Mouse (Mus musculus) stomach, embryonic 16.5 days (tissue): ENCODE measurements around the gene Srcap. TPM values are rescaled to one million over a fixed set of nuclear protein-coding genes. Genes with fewer than 3 reads are reported as not detected.
"Not testable (repeated sequence)": the region's sequence is repeated elsewhere in the genome, so short reads cannot be mapped to it uniquely, and the experiment has no call there.

Source experiments
- ATAC-seq: fragments of 200-750 bp; cut with Nextera tagmentation; 2 replicates; pipeline ENCODE4 v1.8.0; 2017; ENCODE audit warnings: moderate number of reproducible peaks, moderate TSS enrichment; ENCODE audit not compliant: insufficient read depth, low FRiP score
- H3K27ac ChIP-seq: fragments of 300-500 bp; sonication (generic); 2 replicates; pipeline ENCODE4 v1.5.1; 2014; ENCODE audit warnings: low read length
- H3K27me3 ChIP-seq: fragments of 300-500 bp; sonication (generic); 2 replicates; pipeline ENCODE4 v1.6.1; 2014; ENCODE audit warnings: low read length, control low read depth, mixed read lengths; ENCODE audit not compliant: control insufficient read depth, insufficient read depth
- H3K36me3 ChIP-seq: fragments of 300-500 bp; sonication (generic); 2 replicates; pipeline ENCODE4 v1.6.1; 2014; ENCODE audit warnings: low read length; ENCODE audit not compliant: control insufficient read depth, insufficient read depth
- H3K4me1 ChIP-seq: fragments of 300-500 bp; sonication (generic); 2 replicates; pipeline ENCODE4 v1.6.1; 2014; ENCODE audit warnings: low read length, control low read depth, mixed read lengths; ENCODE audit not compliant: control insufficient read depth, insufficient read depth
- H3K4me2 ChIP-seq: fragments of 300-500 bp; sonication (generic); 2 replicates; pipeline ENCODE4 v1.6.1; 2014; ENCODE audit warnings: low read depth, low read length, mixed read lengths
- H3K4me3 ChIP-seq: fragments of 300-500 bp; sonication (generic); replicated peaks from 2 replicates; pipeline ENCODE4 v1.5.1; 2014; ENCODE audit warnings: mild to moderate bottlenecking, low read length
- H3K9ac ChIP-seq: fragments of 300-500 bp; sonication (generic); 2 replicates; pipeline ENCODE4 v1.6.1; 2014; ENCODE audit warnings: low read length
- H3K9me3 ChIP-seq: fragments of 300-500 bp; sonication (generic); replicated peaks from 2 replicates; pipeline ENCODE4 v1.6.1; 2016; ENCODE audit warnings: low read length, control low read depth; ENCODE audit not compliant: control insufficient read depth
- WGBS: fragments of 180-500 bp; shearing (Covaris S2); extraction: QIAGEN DNeasy Blood & Tissue Kit; methylation state at CpG from one replicate; pipeline ENCODE4 v1.1.7; 2014; 5-methylcytosine and 5-hydroxymethylcytosine counted together
- polyA plus RNA-seq: library from polyadenylated mRNA; unstranded; fragments of >200 nt; fragmentation: Nextera tagmentation; extraction: Ambion mirVana; gene quantifications from 2 replicates; pipeline ENCODE4 v1.2.1, GENCODE M21; 2015

The Srcap gene
- 20.3 and 32.4 TPM in 2 replicates for polyA plus RNA-seq

DNA sequence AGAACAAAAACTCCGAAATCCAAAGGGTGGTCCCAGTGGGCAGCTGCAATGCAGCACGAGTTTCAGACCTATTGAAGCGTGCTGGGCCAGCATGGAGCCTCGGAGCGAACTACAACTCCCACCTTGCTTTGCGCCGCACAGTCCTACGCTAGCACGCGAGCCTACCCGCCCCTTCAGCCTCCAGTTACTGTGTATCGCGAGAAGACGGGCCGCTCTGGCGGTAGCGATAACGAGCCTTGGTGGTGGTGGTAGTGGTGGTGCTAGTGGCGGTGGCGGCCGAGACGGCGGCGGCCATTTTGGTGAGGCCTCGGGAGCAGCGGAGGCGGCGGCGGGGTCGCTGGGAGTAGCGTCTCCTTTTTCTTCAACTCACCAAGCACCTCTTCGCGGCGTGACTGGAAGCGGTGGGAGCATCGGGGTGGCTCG, at the start of gene Srcap:
Gene Srcap (plus strand): TSS at position 176 of the 423 bp plus-strand sequence.
- WGBS, result under 1% methylated on average over 37 of the region's 37 CpGs
- peak within 1 kb of the TSS; percentile 91 for H3K4me3 ChIP-seq
- peak within 1 kb of the TSS; percentile 94 for H3K9ac ChIP-seq
- peaks cover 17% of the 10 kb centered on the region for H3K4me1 ChIP-seq
- no peaks in the 10 kb centered on the region for H3K9me3 ChIP-seq
- H3K27ac ChIP-seq, result peak within 1 kb of the TSS; percentile 99
- ATAC-seq, result peak; percentile 97
- peaks cover 7% of the 10 kb centered on the region; the same call in 1 of the 2 replicates for H3K36me3 ChIP-seq
- no peaks in the 10 kb centered on the region for H3K27me3 ChIP-seq
- peak within 1 kb of the TSS; percentile 67 for H3K4me2 ChIP-seq

DNA sequence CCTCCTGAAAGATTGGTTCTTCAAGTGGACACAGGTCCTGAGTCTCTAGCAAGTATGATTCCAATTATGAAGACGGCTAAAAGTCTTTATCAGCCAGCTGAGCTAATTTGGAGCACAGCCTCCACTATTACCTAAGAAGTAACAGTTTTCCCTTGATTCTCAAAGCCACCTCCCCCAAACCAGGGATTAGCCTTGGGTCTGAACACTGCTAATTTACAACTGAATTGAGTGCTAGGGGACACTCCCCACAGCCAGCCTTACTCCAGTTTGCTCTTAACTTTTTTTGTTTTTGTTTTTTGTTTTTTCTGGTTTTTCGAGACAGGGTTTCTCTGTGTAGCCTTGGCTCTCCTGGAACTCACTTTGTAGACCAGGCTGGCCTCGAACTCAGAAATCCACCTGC, 46.6 kb upstream of the Srcap start:
- Histone ChIP-seq H3K27ac (no peak overlapping the region), H3K4me3 (no peak overlapping the region), H3K4me2 (no peak overlapping the region), H3K36me3 (peaks cover 20% of the 10 kb centered on the region), H3K9me3 (no peaks in the 10 kb centered on the region), H3K9ac (no peak overlapping the region), H3K4me1 (no peaks in the 10 kb centered on the region), H3K27me3 (no peaks in the 10 kb centered on the region)
- 93% methylated on average over 3 of the region's 3 CpGs for WGBS
- no peak for ATAC-seq

DNA sequence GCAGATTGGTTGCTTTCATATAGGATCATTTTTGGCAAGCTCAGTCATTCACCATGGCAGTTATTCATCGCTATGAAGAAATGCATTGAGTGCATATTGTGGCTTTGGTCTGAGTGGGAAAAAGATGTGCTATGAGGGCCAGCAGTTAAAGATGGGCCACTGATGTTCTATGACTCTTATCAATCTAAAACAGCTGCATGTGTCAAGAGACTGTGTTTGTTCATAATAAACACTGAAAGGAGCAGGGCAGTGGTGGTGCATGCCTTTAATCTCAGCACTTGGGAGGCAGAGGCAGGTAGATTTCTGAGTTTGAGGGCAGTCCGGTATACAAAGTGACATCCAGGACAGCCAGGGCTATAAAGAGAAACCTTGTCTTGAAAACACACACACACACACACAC, 46.1 kb upstream of the Srcap start:
- H3K36me3 ChIP-seq, result peaks cover 15% of the 10 kb centered on the region
- H3K27ac ChIP-seq, ATAC-seq, H3K4me1 ChIP-seq, H3K9ac ChIP-seq, H3K9me3 ChIP-seq, H3K4me2 ChIP-seq, H3K27me3 ChIP-seq, H3K4me3 ChIP-seq: not testable (repeated sequence)
- WGBS, result 93% methylated on average over 2 of the region's 2 CpGs

DNA sequence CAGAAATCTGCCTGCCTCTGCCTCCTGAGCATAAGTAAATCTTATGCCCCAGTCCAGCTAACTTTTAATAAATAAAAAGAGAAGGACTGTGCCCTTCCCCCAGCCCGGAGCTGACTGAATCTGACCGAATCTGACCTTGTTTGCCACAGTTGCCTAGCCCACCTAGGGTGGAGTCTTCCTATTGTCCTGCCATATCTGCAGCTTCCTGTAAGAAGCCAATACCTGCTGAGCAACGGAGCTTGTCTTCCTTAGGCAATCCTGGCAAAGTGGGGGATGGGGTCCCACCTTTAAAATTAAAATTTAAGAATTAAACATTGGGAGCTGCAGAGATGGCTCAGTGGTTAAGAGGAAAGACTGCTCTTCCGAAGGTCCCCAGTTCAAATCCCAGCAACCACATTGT, 45.2 kb upstream of the Srcap start:
- Histone ChIP-seq H3K4me1 (no peaks in the 10 kb centered on the region), H3K36me3 (peaks cover 15% of the 10 kb centered on the region), H3K27ac (no peak overlapping the region), H3K9ac (no peak overlapping the region), H3K4me2 (no peak overlapping the region), H3K27me3 (no peaks in the 10 kb centered on the region), H3K9me3 (no peaks in the 10 kb centered on the region), H3K4me3 (no peak overlapping the region)
- no peak for ATAC-seq
- WGBS, result 93% methylated on average over 4 of the region's 4 CpGs

DNA sequence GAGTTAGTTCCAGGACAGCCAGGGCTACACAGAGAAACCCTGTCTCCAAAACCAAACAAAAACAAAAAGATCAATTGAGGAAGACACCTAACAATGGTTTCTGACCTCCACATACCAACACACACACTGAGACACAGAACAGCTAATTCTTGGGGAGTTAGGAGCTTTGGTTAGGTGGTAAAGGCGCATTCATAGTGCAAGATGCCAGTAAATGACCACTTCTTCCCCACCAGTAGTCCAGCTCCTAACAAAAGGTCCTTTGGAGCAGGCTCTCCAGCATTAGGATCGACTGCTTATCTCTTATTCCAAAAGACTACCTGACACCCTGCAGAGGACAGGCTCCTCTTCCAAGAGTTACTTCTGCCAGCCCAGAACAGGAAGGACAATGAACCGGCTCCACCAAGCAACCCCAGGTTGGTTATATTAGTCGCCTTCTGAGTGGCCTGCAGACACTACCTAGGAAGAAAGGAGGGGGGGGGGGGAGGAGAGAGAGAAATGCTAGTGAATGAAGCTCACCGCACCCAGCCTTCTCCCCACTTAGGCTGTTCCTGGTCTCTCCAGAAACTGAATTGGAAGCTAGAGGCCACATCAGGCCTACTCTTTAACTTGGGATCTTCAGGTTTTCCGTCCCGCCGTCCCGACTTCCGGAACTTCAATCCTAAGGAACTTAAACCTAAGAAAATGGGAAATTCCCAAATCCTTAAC, 41.6 kb upstream of the Srcap start:
- H3K4me3 ChIP-seq, result peak overlapping the region; percentile 87
- peaks cover 23% of the 10 kb centered on the region for H3K36me3 ChIP-seq
- peaks cover 7% of the 10 kb centered on the region for H3K4me1 ChIP-seq

DNA sequence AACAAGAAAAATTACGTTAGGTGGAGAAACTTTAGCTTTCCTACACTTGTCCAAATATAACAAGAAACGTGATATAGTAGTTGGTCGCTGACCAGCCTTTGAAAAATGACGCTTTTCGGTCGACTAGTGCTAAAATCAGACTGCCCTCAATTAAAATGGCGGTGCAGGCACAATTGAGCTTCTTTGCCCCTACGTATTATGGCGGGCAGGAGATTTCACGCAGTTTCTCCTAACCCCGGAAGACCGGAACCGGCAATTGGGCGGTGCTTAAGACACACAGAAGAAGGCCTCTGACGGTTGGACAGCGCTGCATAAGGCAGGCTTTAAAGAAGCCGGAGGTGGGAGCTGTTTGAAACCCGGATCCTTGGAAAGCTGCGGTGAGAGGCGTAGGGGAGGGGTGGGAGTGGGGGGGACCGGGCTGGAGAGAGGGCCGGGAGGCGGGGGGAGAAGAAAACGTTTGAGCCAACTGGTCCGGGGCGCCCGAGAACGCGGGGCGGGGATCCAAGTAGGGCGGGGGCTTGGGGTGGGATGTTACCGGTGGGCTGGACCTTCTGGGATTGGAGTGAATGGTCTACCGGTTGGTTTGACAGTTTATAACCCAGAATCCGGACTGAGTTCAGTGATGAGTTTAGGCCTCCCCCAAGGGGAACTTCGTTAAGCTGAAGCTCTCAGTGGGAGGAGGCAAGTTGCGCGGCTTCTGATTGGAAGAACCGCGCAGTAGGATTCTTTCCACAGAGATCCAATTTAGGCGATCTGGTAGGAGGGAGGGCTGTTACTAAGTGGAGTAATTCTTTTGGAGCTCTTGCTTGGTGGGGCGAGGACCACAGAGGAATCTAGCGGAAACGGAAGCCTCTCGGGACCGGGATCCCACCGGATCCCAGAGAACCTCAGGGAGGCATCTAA, 40.8 kb upstream of the Srcap start:
- Histone ChIP-seq H3K4me3 (peak overlapping the region; percentile 87), H3K27ac (peak overlapping the region; percentile 99), H3K36me3 (peaks cover 29% of the 10 kb centered on the region), H3K9ac (peak overlapping the region; percentile 97), H3K9me3 (no peaks in the 10 kb centered on the region), H3K27me3 (no peaks in the 10 kb centered on the region), H3K4me2 (peak overlapping the region; percentile 80), H3K4me1 (peaks cover 7% of the 10 kb centered on the region)
- under 1% methylated on average over 46 of the region's 46 CpGs for WGBS
- ATAC-seq, result peak; percentile 92

More for the DNA sequence above, 41.6 kb upstream of the Srcap start:
- peak; percentile 12 for ATAC-seq
- WGBS, result 7% methylated on average over 10 of the region's 10 CpGs
- peak overlapping the region; percentile 99 for H3K27ac ChIP-seq
- no peaks in the 10 kb centered on the region for H3K9me3 ChIP-seq
- no peaks in the 10 kb centered on the region for H3K27me3 ChIP-seq
- peak overlapping the region; percentile 97 for H3K9ac ChIP-seq
- H3K4me2 ChIP-seq, result peak overlapping the region; percentile 80

DNA sequence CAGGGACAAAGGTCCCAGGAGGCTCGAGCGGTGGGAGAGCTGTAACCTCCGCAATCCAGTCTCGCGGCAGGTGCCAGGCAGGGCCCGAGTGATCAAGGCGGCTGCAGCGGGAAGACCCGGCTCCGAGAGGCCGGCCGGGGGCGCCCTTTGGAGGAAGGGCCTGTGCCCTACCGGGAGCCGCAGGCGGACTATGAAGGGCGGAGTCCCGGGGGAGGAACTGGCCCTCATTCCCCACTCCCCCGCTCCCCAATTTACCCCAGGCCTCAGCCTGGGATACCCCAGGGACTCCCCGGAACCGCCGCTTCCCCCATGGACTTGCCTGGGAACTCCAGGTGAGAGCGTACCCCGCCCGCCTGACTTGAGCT, 40.2 kb upstream of the Srcap start:
- H3K4me1 ChIP-seq, result peaks cover 7% of the 10 kb centered on the region

DNA sequence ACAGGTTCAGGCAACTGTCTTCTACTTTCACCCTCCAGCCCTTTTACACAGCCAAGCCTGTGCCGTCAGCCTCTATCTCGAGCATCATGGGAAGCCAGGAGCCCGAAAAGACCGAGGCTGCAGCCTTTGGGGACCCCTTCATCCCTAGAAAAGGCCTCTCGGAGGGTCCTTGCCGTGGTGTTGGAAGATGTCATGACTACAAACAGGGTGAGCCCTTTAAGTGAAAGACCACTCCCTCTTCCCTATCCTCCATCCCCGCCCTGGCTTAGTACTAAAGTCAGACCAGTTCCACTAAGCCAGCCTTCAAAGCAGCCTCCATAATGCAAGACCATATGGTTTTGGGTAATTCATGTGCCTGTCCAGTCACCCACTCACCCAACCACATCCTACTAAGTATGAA, 39.7 kb upstream of the Srcap start:
- ATAC-seq, result no peak
- H3K4me1 ChIP-seq, result peaks cover 11% of the 10 kb centered on the region
- H3K9me3 ChIP-seq, result no peaks in the 10 kb centered on the region
- peak overlapping the region; percentile 97 for H3K9ac ChIP-seq
- H3K4me3 ChIP-seq, result peak overlapping the region; percentile 87
- peak overlapping the region; percentile 99 for H3K27ac ChIP-seq
- no peaks in the 10 kb centered on the region for H3K27me3 ChIP-seq
- 1% methylated on average over 7 of the region's 7 CpGs for WGBS
- H3K4me2 ChIP-seq, result peak overlapping the region; percentile 80
- peaks cover 27% of the 10 kb centered on the region for H3K36me3 ChIP-seq

More for the DNA sequence above, 40.2 kb upstream of the Srcap start:
- Histone ChIP-seq H3K9ac (peak overlapping the region; percentile 97), H3K27me3 (no peaks in the 10 kb centered on the region), H3K27ac (peak overlapping the region; percentile 99), H3K4me3 (peak overlapping the region; percentile 87), H3K4me2 (peak overlapping the region; percentile 80), H3K36me3 (peaks cover 29% of the 10 kb centered on the region), H3K9me3 (no peaks in the 10 kb centered on the region)
- peak; percentile 18; the same call in 1 of the 2 replicates for ATAC-seq
- 0% methylated on average over 25 of the region's 25 CpGs for WGBS

DNA sequence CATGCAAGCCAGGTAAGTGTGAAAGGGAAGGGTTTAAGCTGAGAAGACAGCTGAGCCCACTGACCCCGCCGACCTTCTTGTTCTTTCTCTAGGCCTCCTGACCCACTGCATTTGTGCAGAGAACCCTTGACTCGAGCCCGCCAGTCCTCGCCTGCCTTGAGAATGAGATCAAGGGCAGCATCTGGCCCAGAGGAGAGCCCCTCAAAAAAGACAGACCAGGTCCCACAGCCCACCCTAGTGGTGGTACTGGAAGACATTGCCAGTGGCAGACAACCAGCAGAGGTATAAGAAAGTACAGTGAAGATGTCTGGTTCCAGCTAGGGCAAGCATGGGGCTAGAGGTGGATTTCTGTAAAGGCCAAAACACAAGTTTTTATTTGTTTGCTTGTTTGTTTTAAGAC, 38.1 kb upstream of the Srcap start:
- Histone ChIP-seq H3K4me2 (no peak overlapping the region), H3K27me3 (no peaks in the 10 kb centered on the region), H3K36me3 (peaks cover 18% of the 10 kb centered on the region), H3K4me1 (peaks cover 14% of the 10 kb centered on the region), H3K27ac (no peak overlapping the region), H3K9me3 (no peaks in the 10 kb centered on the region), H3K9ac (no peak overlapping the region), H3K4me3 (no peak overlapping the region)
- no peak for ATAC-seq
- WGBS, result 91% methylated on average over 5 of the region's 5 CpGs
